Mouse (Mus musculus) heart, postnatal 0 days (tissue): ENCODE data around the gene Stox2.

Experiments
- CTCF ChIP-seq: IDR thresholded peaks from 2 replicates; pipeline ENCODE4 v1.5.1; 2016; ENCODE audit warnings: antibody characterized with exemption, control low read depth, low read depth
- EP300 ChIP-seq: IDR thresholded peaks from 2 replicates; pipeline ENCODE4 v1.6.1; 2016; ENCODE audit warnings: antibody characterized with exemption, low read depth

- no peak for TF ChIP-seq CTCF
- no peak for TF ChIP-seq EP300
These were observed 202.0 kb downstream of the Stox2 start for GRCm38 (mm10) chr8:47244202-47244601.
